Mouse (Mus musculus) hindbrain, postnatal 0 days (tissue): ENCODE results near the gene Cyp4f37. TPM values are rescaled to one million over a fixed set of nuclear protein-coding genes. Genes with fewer than 3 reads are reported as not detected.
A peak's percentile ranks its signal among the peaks of the same experiment; 100 is the strongest.

ENCODE experiments used
- ATAC-seq: fragments of 200-750 bp; cut with Nextera tagmentation; 2 replicates; pipeline ENCODE4 v1.8.0; 2017; ENCODE audit warnings: mild to moderate bottlenecking, moderate TSS enrichment, moderate library complexity
- DNase-seq: peaks from one replicate; pipeline ENCODE4 v3.0.0-alpha.2; 2015; ENCODE audit warnings: low spot score
- H3K27ac ChIP-seq: fragments of 300-500 bp; sonication (generic); 2 replicates; pipeline ENCODE4 v1.5.1; 2014; ENCODE audit warnings: mild to moderate bottlenecking
- H3K27me3 ChIP-seq: fragments of 300-500 bp; sonication (generic); 2 replicates; pipeline ENCODE4 v1.6.1; 2014; ENCODE audit warnings: low read length, mixed read lengths; ENCODE audit not compliant: insufficient read depth
- H3K36me3 ChIP-seq: fragments of 300-500 bp; sonication (generic); 2 replicates; pipeline ENCODE4 v1.6.1; 2014; ENCODE audit warnings: low read length, mixed read lengths; ENCODE audit not compliant: insufficient read depth
- H3K4me1 ChIP-seq: fragments of 300-500 bp; sonication (generic); 2 replicates; pipeline ENCODE4 v1.6.1; 2014; ENCODE audit warnings: antibody characterized with exemption, low read length, mixed read lengths; ENCODE audit not compliant: insufficient read depth
- H3K4me2 ChIP-seq: fragments of 300-500 bp; sonication (generic); 2 replicates; pipeline ENCODE4 v1.6.1; 2014; ENCODE audit warnings: low read depth, mild to moderate bottlenecking, low read length, moderate library complexity, mixed read lengths
- H3K4me3 ChIP-seq: fragments of 300-500 bp; sonication (generic); 2 replicates; pipeline ENCODE4 v1.5.1; 2014; ENCODE audit warnings: low read length
- H3K9ac ChIP-seq: fragments of 300-500 bp; sonication (generic); replicated peaks from 2 replicates; pipeline ENCODE4 v1.6.1; 2014; ENCODE audit warnings: mild to moderate bottlenecking, low read length, moderate library complexity, mixed read lengths
- H3K9me3 ChIP-seq: fragments of 300-500 bp; sonication (generic); 2 replicates; pipeline ENCODE4 v1.6.1; 2016; ENCODE audit warnings: low read length, mixed read lengths
- CTCF ChIP-seq: IDR thresholded peaks from 2 replicates; pipeline ENCODE4 v1.5.1; 2016; ENCODE audit warnings: antibody characterized with exemption, control low read depth, low read depth
- WGBS: fragments of 180-500 bp; shearing (Covaris S2); extraction: QIAGEN DNeasy Blood & Tissue Kit; methylation state at CpG from one replicate; pipeline ENCODE4 v1.1.7; 2014; 5-methylcytosine and 5-hydroxymethylcytosine counted together
- polyA plus RNA-seq: library from polyadenylated mRNA; unstranded; fragments of >200 nt; fragmentation: Nextera tagmentation; extraction: Ambion mirVana; gene quantifications from 2 replicates; pipeline ENCODE4 v1.2.1, GENCODE M21; 2015
- total RNA-seq: library from RNA; depleted of rRNA; stranded (reverse); fragments of >200 nt; gene quantifications from 2 replicates; pipeline ENCODE4 v1.2.3, GENCODE M21; 2014; rRNA removed

The Cyp4f37 gene
- total and polyA plus RNA-seq, 2 experiments from 2014 or later: 0.53 TPM; not detected in 1

GRCm38 (mm10) chr17:32676040-32676635 is 55.0 kb downstream of the Cyp4f37 start:
- no peaks in the 10 kb centered on the region for H3K36me3 ChIP-seq
- TF ChIP-seq CTCF: peak; percentile 25; the same call in 1 of the 2 replicates
- H3K9me3 ChIP-seq: no peaks in the 10 kb centered on the region
- H3K27ac ChIP-seq: no peak overlapping the region
- no peak overlapping the region for H3K9ac ChIP-seq
- ATAC-seq (peak; percentile 58; the same call in 1 of the 2 replicates), DNase-seq (peak; percentile 21)
- 37% methylated on average over 21 of the region's 21 CpGs for WGBS
- H3K27me3 ChIP-seq: no peaks in the 10 kb centered on the region
- H3K4me2 ChIP-seq: no peak overlapping the region; the same call in 1 of the 2 replicates
- no peaks in the 10 kb centered on the region for H3K4me1 ChIP-seq
- no peak overlapping the region for H3K4me3 ChIP-seq

GRCm38 (mm10) chr17:32680404-32680803 is 59.3 kb downstream of the Cyp4f37 start:
- DNase-seq: peak; percentile 80
- no peak overlapping the region for H3K9ac ChIP-seq
- no peaks in the 10 kb centered on the region for H3K27me3 ChIP-seq
- no peak overlapping the region for H3K4me2 ChIP-seq
- no peak overlapping the region for H3K4me3 ChIP-seq
- H3K9me3 ChIP-seq: no peaks in the 10 kb centered on the region
- 0 out of 2 replicates have a peak, but pooled peaks have one; percentile 21 for ATAC-seq
- 20% methylated on average over 2 of the region's 2 CpGs for WGBS
- H3K4me1 ChIP-seq: no peaks in the 10 kb centered on the region
- TF ChIP-seq CTCF: peak; percentile 81
- H3K36me3 ChIP-seq: no peaks in the 10 kb centered on the region
- no peak overlapping the region for H3K27ac ChIP-seq

- Histone ChIP-seq H3K9ac (no peak within 1 kb of the TSS), H3K27me3 (no peaks in the 10 kb centered on the region), H3K4me2 (peak within 1 kb of the TSS; percentile 33), H3K9me3 (no peaks in the 10 kb centered on the region), H3K27ac (0 out of 2 replicates have a peak within 1 kb of the TSS, but pooled peaks have one; percentile 20), H3K4me3 (no peak within 1 kb of the TSS), H3K4me1 (peaks cover 5% of the 10 kb centered on the region; the same call in 1 of the 2 replicates), H3K36me3 (no peaks in the 10 kb centered on the region)
- DNase-seq: peak; percentile 69
- no peak for TF ChIP-seq CTCF
- WGBS: 22% methylated on average over 7 of the region's 7 CpGs
- ATAC-seq: peak; percentile 86; the same call in 1 of the 2 replicates
Observed at GRCm38 (mm10) chr17:32685048-32685750, 64.1 kb downstream of the Cyp4f37 start, which contains the start of gene Cyp4f15. Gene Cyp4f15 (plus strand): TSS chr17:32685627.

Other genes starting within 250 kb of the Cyp4f37 start
- gene Wiz, start 231.9 kb upstream of the Cyp4f37 start, total RNA-seq: 50.4 and 56.8 TPM in 2 replicates
- gene Wiz, start 231.9 kb upstream of the Cyp4f37 start, polyA plus RNA-seq: 24.2 and 28.4 TPM in 2 replicates
- 1.2 and 2.8 TPM in 2 replicates for gene Rasal3, start 217.7 kb upstream of the Cyp4f37 start, total RNA-seq
- gene Rasal3, start 217.7 kb upstream of the Cyp4f37 start, polyA plus RNA-seq: 0.61 and 1.2 TPM in 2 replicates
- not detected in 2 replicates for gene Pglyrp2, start 197.1 kb upstream of the Cyp4f37 start, total RNA-seq
- not detected in 2 replicates for gene Pglyrp2, start 197.1 kb upstream of the Cyp4f37 start, polyA plus RNA-seq
- gene Cyp4f39, start 168.6 kb upstream of the Cyp4f37 start, total RNA-seq: 3.8 and 4.0 TPM in 2 replicates
- gene Cyp4f39, start 168.6 kb upstream of the Cyp4f37 start, polyA plus RNA-seq: 1.3 TPM in 2 replicates
- 8.6 and 21.8 TPM in 2 replicates for gene Cyp4f17, start 115.3 kb upstream of the Cyp4f37 start, total RNA-seq
- 10.5 and 11.5 TPM in 2 replicates for gene Cyp4f17, start 115.3 kb upstream of the Cyp4f37 start, polyA plus RNA-seq
- 10.5 and 20.3 TPM in 2 replicates for gene Cyp4f16, start 84.8 kb upstream of the Cyp4f37 start, total RNA-seq
- gene Cyp4f16, start 84.8 kb upstream of the Cyp4f37 start, polyA plus RNA-seq: 14.3 and 16.0 TPM in 2 replicates
- 0.22 TPM in 1 of 2 replicates, not detected in the other for gene Cyp4f40, start 37.6 kb downstream of the Cyp4f37 start, total RNA-seq
- 0.09 TPM in 1 of 2 replicates, not detected in the other for gene Cyp4f40, start 37.6 kb downstream of the Cyp4f37 start, polyA plus RNA-seq
- gene Cyp4f15, start 64.3 kb downstream of the Cyp4f37 start, total RNA-seq: 9.5 and 11.9 TPM in 2 replicates
- 4.8 and 5.5 TPM in 2 replicates for gene Cyp4f15, start 64.3 kb downstream of the Cyp4f37 start, polyA plus RNA-seq
- gene Zfp871, start 167.0 kb downstream of the Cyp4f37 start, total RNA-seq: 29.2 and 34.0 TPM in 2 replicates
- 42.1 and 44.4 TPM in 2 replicates for gene Zfp871, start 167.0 kb downstream of the Cyp4f37 start, polyA plus RNA-seq
- 13.1 and 15.7 TPM in 2 replicates for gene Zfp811, start 188.6 kb downstream of the Cyp4f37 start, total RNA-seq
- 19.8 and 19.9 TPM in 2 replicates for gene Zfp811, start 188.6 kb downstream of the Cyp4f37 start, polyA plus RNA-seq
- gene Zfp799, start 209.0 kb downstream of the Cyp4f37 start, total RNA-seq: 12.2 and 15.3 TPM in 2 replicates
- 12.4 and 14.8 TPM in 2 replicates for gene Zfp799, start 209.0 kb downstream of the Cyp4f37 start, polyA plus RNA-seq